Mouse (Mus musculus) kidney, adult 2 months (tissue): ENCODE measurements around the gene Fhod1.

Experiments
- CTCF ChIP-seq: fragments of 200-500 bp; conservative IDR thresholded peaks from 2 replicates; pipeline ENCODE4 v1.5.1; 2011; ENCODE audit warnings: low read depth, mild to moderate bottlenecking, control low read depth, low read length, moderate library complexity, mixed read lengths; ENCODE audit not compliant: insufficient read depth, insufficient read length
- POLR2A ChIP-seq: fragments of 200-500 bp; IDR thresholded peaks from one replicate; pipeline ENCODE4 v1.6.1; 2011; ENCODE audit warnings: low read depth, low read length, control low read depth

- TF ChIP-seq POLR2A (no peak), CTCF (peak; percentile 33; the same call in 1 of the 2 replicates)
Observed at GRCm38 (mm10) chr8:105367107-105367506, 19.4 kb upstream of the Fhod1 start.
